Mouse (Mus musculus) megakaryocyte, embryonic 14.5 days (primary cell): ENCODE data around the gene Smc2.

Experiments
- FLI1 ChIP-seq: IDR thresholded peaks from 2 replicates; pipeline ENCODE4 v1.6.1; 2012; ENCODE audit warnings: low read length, inconsistent platforms, mixed read lengths
- GATA1 ChIP-seq: IDR thresholded peaks from 3 replicates; pipeline ENCODE4 v1.6.1; 2012; ENCODE audit warnings: mixed read lengths, low read length, inconsistent platforms, borderline replicate concordance

DNA sequence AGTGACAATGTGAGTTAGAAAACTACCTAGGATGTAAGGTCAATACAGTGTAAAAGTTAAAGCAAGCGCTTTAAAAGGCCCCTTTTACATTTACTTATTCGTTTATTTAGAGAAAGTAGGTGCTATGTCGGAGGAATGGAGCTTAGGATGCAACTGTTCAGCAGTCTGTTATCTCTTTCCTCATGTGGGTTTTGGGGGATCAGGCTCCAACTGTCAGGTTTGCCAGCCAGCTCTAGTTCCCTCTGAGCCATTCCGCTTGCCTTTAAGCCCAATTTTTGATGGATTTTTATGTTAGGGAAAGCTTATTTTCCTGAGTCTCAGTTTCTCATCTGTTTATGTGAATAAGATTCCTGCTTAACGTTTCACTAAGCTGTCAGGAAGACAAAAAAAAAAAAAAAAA, 80.3 kb downstream of the Smc2 start:
- TF ChIP-seq GATA1 (no peak), FLI1 (no peak)
